Mouse (Mus musculus): ENCODE measurements around the gene Timm8b.

Gene Timm8b

GRCm38 (mm10) chr9:50603189-50603997 lies at the start of gene Timm8b, which contains the start of gene Sdhd:
Timm8b (plus strand) TSS chr9:50603910.
Sdhd (minus strand) TSS chr9:50603812.
- peak; percentile 98 for DNase-seq (ENCODE audit: low read depth, low spot score)

- DNase-seq (ENCODE audit: low read depth, low spot score), result peak; percentile 94
These were observed 49.2 kb upstream of the Timm8b start, which contains the start of gene Il18 for GRCm38 (mm10) chr9:50554241-50555093. Il18 (plus strand) TSS chr9:50554827.

DNA sequence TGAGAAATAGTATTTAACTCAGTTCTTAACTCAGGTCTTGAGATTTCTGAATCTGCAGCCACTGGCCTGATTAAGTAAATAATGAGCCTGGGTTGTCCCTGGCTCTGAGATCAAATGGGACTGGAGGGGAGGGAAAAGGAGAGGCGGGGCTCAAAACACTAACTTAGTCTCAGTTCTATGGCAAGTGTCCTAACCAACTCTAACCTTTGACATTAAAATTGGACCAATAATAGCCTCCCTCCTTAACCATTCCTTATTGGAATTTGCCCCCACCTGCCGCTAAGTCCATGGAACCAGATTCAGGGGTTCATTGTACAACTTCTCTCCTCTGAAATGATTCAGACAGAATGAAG lies 48.6 kb upstream of the Timm8b start, which contains the start of gene Bco2:
Bco2 (minus strand) TSS at position 88 of the 353 bp plus-strand sequence.
- no peak for DNase-seq (ENCODE audit: low read depth, low spot score)

GRCm38 (mm10) chr9:50561145-50561917 lies 42.4 kb upstream of the Timm8b start, which contains the start of gene Tex12:
Tex12 (minus strand) TSS chr9:50561325.
- DNase-seq (ENCODE audit: low read depth, low spot score), result no peak

DNA sequence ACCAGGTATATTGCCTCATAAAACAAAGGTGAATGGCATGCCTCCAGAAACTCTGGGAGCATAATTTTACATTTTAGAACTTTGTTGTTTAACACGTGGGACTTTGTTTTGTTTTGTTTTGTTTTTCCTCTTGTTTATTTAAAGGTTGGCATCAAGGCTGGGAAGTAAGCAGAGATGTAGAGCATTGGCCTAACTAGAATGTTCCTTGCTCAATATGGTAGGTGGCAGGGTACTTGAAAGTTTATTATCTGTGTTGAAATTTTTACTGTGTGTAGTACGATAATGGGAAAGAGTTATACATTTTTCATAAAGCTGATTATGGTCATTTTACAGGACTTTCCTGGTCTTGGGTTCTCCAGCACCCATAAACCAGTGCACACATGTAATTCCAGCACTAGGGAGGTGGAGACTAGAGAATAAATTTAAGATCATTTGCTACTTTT lies 41.8 kb upstream of the Timm8b start:
- DNase-seq (ENCODE audit: low read depth, low spot score), result no peak

GRCm38 (mm10) chr9:50565173-50565572 lies 38.5 kb upstream of the Timm8b start:
- no peak for DNase-seq (ENCODE audit: low read depth, low spot score)

DNA sequence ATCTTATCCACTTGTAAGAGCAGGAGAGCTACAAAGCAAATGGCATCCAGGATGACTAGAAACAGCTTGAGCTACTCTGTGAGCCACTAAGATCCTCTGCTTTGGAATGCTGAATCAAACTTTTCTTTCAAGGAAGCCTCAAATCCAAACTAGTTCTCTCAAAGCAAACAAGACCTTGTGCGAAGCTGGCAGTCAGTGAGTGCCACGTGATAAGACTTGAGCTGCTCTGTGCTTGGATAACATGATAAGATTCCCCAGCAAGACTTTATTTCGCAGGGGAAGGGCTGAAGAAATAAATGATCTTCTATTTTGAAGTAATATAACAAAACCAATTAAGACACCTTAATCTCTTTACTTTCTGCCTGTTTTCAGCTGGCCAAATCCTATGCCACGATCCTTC lies 37.8 kb upstream of the Timm8b start:
- DNase-seq (ENCODE audit: low read depth, low spot score), result no peak

- no peak for DNase-seq (ENCODE audit: low read depth, low spot score)
These were observed 36.3 kb upstream of the Timm8b start for GRCm38 (mm10) chr9:50567372-50567771.

DNA sequence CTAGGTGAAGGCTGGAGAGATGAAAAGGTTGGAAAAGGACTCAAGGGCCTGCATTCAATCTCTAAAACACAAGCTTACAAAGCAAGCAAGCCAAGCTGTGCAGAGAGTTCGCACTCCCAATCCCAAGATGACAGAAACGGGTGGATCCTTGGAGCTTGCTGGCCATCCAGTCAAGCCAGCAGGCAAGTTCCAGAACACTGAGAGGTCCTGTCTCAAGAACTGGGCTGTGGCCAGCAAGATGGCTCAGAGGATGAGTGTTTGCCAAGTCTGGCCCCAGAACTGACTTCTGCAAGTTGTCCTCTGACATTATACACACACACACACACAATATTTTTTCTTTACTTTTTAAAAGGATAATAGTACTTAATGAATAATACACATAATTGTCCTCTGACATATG lies 35.8 kb upstream of the Timm8b start:
- DNase-seq (ENCODE audit: low read depth, low spot score), result no peak

GRCm38 (mm10) chr9:50569599-50570525 lies 33.8 kb upstream of the Timm8b start:
- peak; percentile 34 for DNase-seq (ENCODE audit: low read depth, low spot score)

- DNase-seq (ENCODE audit: low read depth, low spot score), result no peak
These were observed 23.3 kb upstream of the Timm8b start for GRCm38 (mm10) chr9:50580370-50580769.

DNA sequence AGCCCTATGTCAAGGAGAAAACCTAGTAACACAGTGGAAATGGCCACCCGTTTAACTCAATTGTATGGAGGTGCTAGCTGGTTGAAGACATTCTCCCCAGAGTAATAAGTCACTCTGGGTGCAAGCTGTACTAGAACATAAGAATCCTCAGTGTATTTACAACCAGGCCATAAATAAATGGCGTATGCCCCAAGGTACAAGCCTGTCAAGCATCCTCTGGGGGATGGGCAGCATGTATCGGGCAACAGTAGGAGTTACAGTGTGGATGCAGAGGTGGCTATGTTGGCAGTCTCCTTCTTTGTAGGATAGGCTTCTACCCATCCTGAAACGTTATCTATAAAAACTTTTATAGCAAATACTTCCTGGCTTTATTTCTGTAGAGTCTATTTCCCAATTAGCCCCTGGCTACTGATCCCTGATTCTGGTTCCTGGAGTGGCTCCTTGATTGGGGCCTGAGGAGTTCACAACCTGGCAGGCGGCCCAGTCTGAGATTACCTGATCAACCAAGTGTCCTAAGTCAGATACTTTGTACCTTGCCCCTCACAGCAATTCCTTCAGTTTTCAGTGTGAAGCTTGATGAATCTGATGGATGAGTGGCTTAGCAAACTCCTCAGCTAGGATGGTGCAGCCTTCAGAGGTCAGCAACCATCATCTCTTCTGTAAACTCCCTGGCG lies 18.4 kb upstream of the Timm8b start:
- no peak for DNase-seq (ENCODE audit: low read depth, low spot score)

- no peak for DNase-seq (ENCODE audit: low read depth, low spot score)
These were observed 16.8 kb upstream of the Timm8b start for GRCm38 (mm10) chr9:50586955-50587354.

GRCm38 (mm10) chr9:50590856-50591518 lies 12.7 kb upstream of the Timm8b start:
- peak; percentile 46 for DNase-seq (ENCODE audit: low read depth, low spot score)

GRCm38 (mm10) chr9:50592955-50593354 lies 10.8 kb upstream of the Timm8b start:
- no peak for DNase-seq (ENCODE audit: low read depth, low spot score)

DNA sequence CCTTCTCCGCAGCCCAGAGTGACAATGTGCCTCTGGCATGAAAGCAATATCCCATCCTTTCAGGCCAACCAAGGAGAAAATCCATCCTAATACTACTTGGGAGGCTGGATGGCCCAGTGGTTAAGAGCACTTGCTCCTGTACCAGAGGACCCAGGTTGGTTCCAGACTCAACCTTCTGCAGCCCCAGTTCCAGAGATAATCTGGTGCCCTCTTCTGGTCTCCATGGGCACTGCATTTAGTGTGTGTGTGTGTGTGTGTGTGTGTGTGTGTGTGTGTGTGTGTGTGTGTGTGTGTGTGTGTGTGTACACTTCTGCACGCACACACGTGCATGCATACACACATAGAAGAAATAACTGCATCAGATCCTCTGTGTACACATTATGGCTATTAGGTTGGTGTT lies 10.2 kb upstream of the Timm8b start:
- DNase-seq (ENCODE audit: low read depth, low spot score), result peak; percentile 61

- no peak for DNase-seq (ENCODE audit: low read depth, low spot score)
These were observed 8.8 kb upstream of the Timm8b start for GRCm38 (mm10) chr9:50594794-50595417.

DNA sequence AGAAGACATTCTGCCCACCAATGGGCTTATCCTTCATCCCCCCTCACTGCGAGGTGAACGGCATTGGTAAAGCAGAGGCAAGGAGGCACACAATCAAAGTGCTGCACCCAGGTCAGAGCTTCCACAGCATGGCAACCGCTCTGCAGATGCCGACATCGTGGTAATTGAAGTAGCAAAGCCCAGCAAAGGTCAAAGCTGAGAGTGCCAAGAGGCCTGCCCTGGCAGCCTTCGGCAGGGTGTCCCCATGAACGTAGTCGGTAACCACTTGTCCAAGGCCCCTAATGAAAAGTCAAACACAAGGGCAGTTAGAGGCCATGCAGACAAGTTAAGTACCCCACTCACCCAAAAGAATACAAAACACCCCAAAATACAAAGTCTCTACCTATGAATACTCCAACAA lies 6.7 kb upstream of the Timm8b start:
- DNase-seq (ENCODE audit: low read depth, low spot score), result no peak

GRCm38 (mm10) chr9:50601536-50601935 lies 2.2 kb upstream of the Timm8b start:
- DNase-seq (ENCODE audit: low read depth, low spot score), result no peak

All from brain, adult 2 months (tissue).